Mouse (Mus musculus) stomach, postnatal 0 days (tissue): ENCODE data around the gene Ctnna2.

Source experiments
- CTCF ChIP-seq: IDR thresholded peaks from 2 replicates; pipeline ENCODE4 v1.5.1; 2016; ENCODE audit warnings: antibody characterized with exemption, low read depth, mild to moderate bottlenecking, moderate library complexity
- EP300 ChIP-seq: optimal IDR thresholded peaks from 2 replicates; pipeline ENCODE3; 2016; ENCODE audit warnings: antibody characterized with exemption

DNA sequence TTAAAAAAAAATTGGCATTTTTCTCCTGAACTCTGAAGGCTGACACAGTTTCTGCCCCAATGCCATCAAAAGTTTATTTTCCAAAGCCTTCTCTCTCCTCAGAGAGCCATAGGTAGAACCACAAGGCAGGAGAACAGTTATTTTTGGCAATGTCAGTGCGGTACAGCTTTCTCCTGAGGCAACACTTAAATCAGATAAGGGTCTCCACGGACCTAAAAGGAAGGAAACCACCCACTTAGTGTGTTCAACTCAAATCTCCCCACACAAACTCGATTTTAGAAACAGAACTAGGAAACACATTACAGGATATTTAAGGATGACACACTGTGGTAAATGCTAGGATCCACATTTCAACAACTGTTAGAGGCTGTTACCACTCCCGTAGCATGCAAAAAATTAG lies 803.7 kb downstream of the Ctnna2 start:
- no peak for TF ChIP-seq EP300
- TF ChIP-seq CTCF: no peak
